Mouse (Mus musculus): ENCODE results near the gene Pus7l.

Pus7l gene

GRCm38 (mm10) chr15:94543409-94544051, at the start of gene Pus7l, which contains the start of gene Irak4:
Gene Pus7l, minus strand, starts transcription at chr15:94543547.
Gene Irak4, plus strand, starts transcription at chr15:94543643.
- DNase-seq (ENCODE audit: low read depth): peak; percentile 95

GRCm38 (mm10) chr15:94591356-94591755, 48.0 kb upstream of the Pus7l start:
- no peak for DNase-seq (ENCODE audit: low read depth)

GRCm38 (mm10) chr15:94590083-94590482, 46.7 kb upstream of the Pus7l start:
- no peak for DNase-seq (ENCODE audit: low read depth)

- peak; percentile 99 for DNase-seq (ENCODE audit: low read depth)
These were observed 46.1 kb upstream of the Pus7l start, which contains the start of gene Twf1 for GRCm38 (mm10) chr15:94589219-94590075. Gene Twf1, minus strand, starts transcription at chr15:94589889.

- no peak for DNase-seq (ENCODE audit: low read depth)
These were observed 44.7 kb upstream of the Pus7l start for GRCm38 (mm10) chr15:94587826-94588715.

- DNase-seq (ENCODE audit: low read depth): peak; percentile 45
These were observed 41.4 kb upstream of the Pus7l start for GRCm38 (mm10) chr15:94584738-94585137.

GRCm38 (mm10) chr15:94583153-94583552, 39.8 kb upstream of the Pus7l start:
- no peak for DNase-seq (ENCODE audit: low read depth)

GRCm38 (mm10) chr15:94582000-94582593, 38.8 kb upstream of the Pus7l start:
- DNase-seq (ENCODE audit: low read depth): no peak

GRCm38 (mm10) chr15:94574566-94575268, 31.4 kb upstream of the Pus7l start:
- peak; percentile 39 for DNase-seq (ENCODE audit: low read depth)

GRCm38 (mm10) chr15:94572746-94573145, 29.4 kb upstream of the Pus7l start:
- no peak for DNase-seq (ENCODE audit: low read depth)

- DNase-seq (ENCODE audit: low read depth): peak; percentile 36
These were observed 28.2 kb upstream of the Pus7l start for GRCm38 (mm10) chr15:94571501-94571900.

- no peak for DNase-seq (ENCODE audit: low read depth)
These were observed 25.3 kb upstream of the Pus7l start for GRCm38 (mm10) chr15:94568496-94569182.

- DNase-seq (ENCODE audit: low read depth): no peak
These were observed 22.5 kb upstream of the Pus7l start for GRCm38 (mm10) chr15:94565854-94566253.

GRCm38 (mm10) chr15:94564909-94565308, 21.6 kb upstream of the Pus7l start:
- DNase-seq (ENCODE audit: low read depth): no peak

GRCm38 (mm10) chr15:94558895-94559656, 15.7 kb upstream of the Pus7l start:
- DNase-seq (ENCODE audit: low read depth): no peak

GRCm38 (mm10) chr15:94557442-94557841, 14.1 kb upstream of the Pus7l start:
- DNase-seq (ENCODE audit: low read depth): peak; percentile 95

GRCm38 (mm10) chr15:94553536-94553935, 10.2 kb upstream of the Pus7l start:
- no peak for DNase-seq (ENCODE audit: low read depth)

- no peak for DNase-seq (ENCODE audit: low read depth)
These were observed 1.5 kb upstream of the Pus7l start for GRCm38 (mm10) chr15:94544844-94545243.

GRCm38 (mm10) chr15:94544052-94544636, 797 bp upstream of the Pus7l start:
- DNase-seq (ENCODE audit: low read depth): no peak
